Mouse (Mus musculus) cerebellum, adult 2 months (tissue): Measurements from ENCODE around the gene Aox2.

ENCODE experiments used
- CTCF ChIP-seq: fragments of 200-500 bp; IDR thresholded peaks from 2 replicates; pipeline ENCODE4 v1.5.1; 2011; ENCODE audit warnings: low read depth, mild to moderate bottlenecking, control low read depth, low read length, moderate library complexity, borderline replicate concordance; ENCODE audit not compliant: insufficient read depth
- POLR2A ChIP-seq: fragments of 200-500 bp; IDR thresholded peaks from 2 replicates; pipeline ENCODE4 v1.6.1; 2011; ENCODE audit warnings: low read length, control low read depth, borderline replicate concordance; ENCODE audit not compliant: insufficient read depth

- TF ChIP-seq POLR2A (no peak), CTCF (no peak)
Observed at GRCm38 (mm10) chr1:58260311-58260710, 17.8 kb upstream of the Aox2 start.
